Comparison of ENCODE assay signal across 19 mouse cellular contexts in genomic region chr12:108579156-108579871, GRCm38 (mm10). TPM values are rescaled to one million over a fixed set of nuclear protein-coding genes. Genes with fewer than 3 reads are reported as not detected.
DNase-seq lines count a peak whose midpoint lies in the region; TF ChIP-seq lines count a peak whose summit lies in the region.
"Had no signal": no experiment of that assay in that cellular context is flagged by ENCODE, and none has a peak within 500 bp of the region (broad histone marks: within the 10 kb centered on the region; RNA-seq: fewer than 3 reads in every experiment).

No protein-coding gene starts in this region.

- no peak for TF ChIP-seq CTCF in left cerebral cortex, adult 2 months (IDR thresholded peaks at IDR 0.05)

- intact Hi-C loops in left cerebral cortex, adult 2 months (cut with DNase I) = no loop called here

- DNase-seq in adrenal gland, adult 8-10 months = peak; percentile 24
- no peak for DNase-seq in adrenal gland, adult 18-20 months (ENCODE audit: low spot score in 2 of 2)
- DNase-seq in right cerebral cortex, adult 2 months (ENCODE audit: low spot score in 2 of 2) = peak; percentile 59 to 70
- no peak for DNase-seq in right cerebral cortex, postnatal 10 days (ENCODE audit: low spot score in 2 of 2)
- peak; percentile 39 to 57 for DNase-seq in left cerebral cortex, adult 2 months (ENCODE audit: extremely low spot score in 1 of 2, low spot score in 2 of 2)
- peak; percentile 72 for DNase-seq in telencephalon, adult 2 months (ENCODE audit: low read depth, low spot score)
- no peak for DNase-seq in cerebellum, adult 9-11 months
- DNase-seq in kidney, adult 8-10 months = no peak
- DNase-seq: cerebellum, adult 18-20 months; gastrocnemius, postnatal 14 days; retina, postnatal 1 day; thymus, postnatal 36 days had no signal

- no peak overlapping the region for H3K27ac ChIP-seq in left cerebral cortex, adult 2 months
- H3K27ac ChIP-seq: embryonic facial prominence, embryonic 13.5 days; hindbrain, embryonic 12.5 days; intestine, embryonic 15.5 days; kidney, embryonic 15.5 days; limb, embryonic 12.5 days; liver, embryonic 14.5 days; midbrain, embryonic 13.5 days had no signal

- no peak overlapping the region for H3K4me3 ChIP-seq in left cerebral cortex, adult 2 months
- H3K4me3 ChIP-seq: embryonic facial prominence, embryonic 13.5 days; hindbrain, embryonic 12.5 days; intestine, embryonic 15.5 days; kidney, embryonic 15.5 days; limb, embryonic 12.5 days; midbrain, embryonic 13.5 days had no signal

RNA-seq across cellular contexts. Expression of gene Evl, which starts 24.8 kb away (rescaled TPM):
- total RNA-seq in adrenal gland, adult 8-10 months (2022) = 10 to 100 TPM; 45.4 to 65.2 (median 50.3) TPM
- 10 to 100 TPM; 37.3 to 43.4 TPM for total RNA-seq in adrenal gland, adult 18-20 months (2021)
- 100 to 1,000 TPM; 242 to 249 TPM for total RNA-seq in left cerebral cortex, adult 2 months (2021)

Comparison
In these comparisons a context has a peak if more than half of its experiments do, and no peak if none do; other contexts are left out.
1. DNase-seq: peak in adrenal gland, adult 8-10 months (single experiment), right cerebral cortex, adult 2 months (2 of 2), left cerebral cortex, adult 2 months (2 of 2) and telencephalon, adult 2 months (single experiment); none in adrenal gland, adult 18-20 months (0 of 2), right cerebral cortex, postnatal 10 days (0 of 2), cerebellum, adult 9-11 months (single experiment) and kidney, adult 8-10 months (0 of 2).